Mouse (Mus musculus): ENCODE measurements around the gene Pkhd1.
"Not testable (repeated sequence)": the region's sequence is repeated elsewhere in the genome, so short reads cannot be mapped to it uniquely, and the experiment has no call there.

Pkhd1 gene

GRCm38 (mm10) chr1:20260403-20260802 lies 357.5 kb downstream of the Pkhd1 start:
- no peak for DNase-seq

GRCm38 (mm10) chr1:20248169-20248568 lies 369.7 kb downstream of the Pkhd1 start:
- no peak for DNase-seq

- DNase-seq, result no peak
These were observed 401.2 kb downstream of the Pkhd1 start for GRCm38 (mm10) chr1:20216681-20217080.

GRCm38 (mm10) chr1:20190444-20190843 lies 427.4 kb downstream of the Pkhd1 start:
- no peak for DNase-seq

GRCm38 (mm10) chr1:20180157-20180556 lies 437.7 kb downstream of the Pkhd1 start:
- no peak for DNase-seq

GRCm38 (mm10) chr1:20171199-20171598 lies 446.7 kb downstream of the Pkhd1 start:
- no peak for DNase-seq

GRCm38 (mm10) chr1:20150627-20151026 lies 467.2 kb downstream of the Pkhd1 start:
- not testable (repeated sequence) for DNase-seq

GRCm38 (mm10) chr1:20150016-20150415 lies 467.8 kb downstream of the Pkhd1 start:
- no peak for DNase-seq

- no peak for DNase-seq
These were observed 481.7 kb downstream of the Pkhd1 start for GRCm38 (mm10) chr1:20136205-20136604.

GRCm38 (mm10) chr1:20135065-20135618 lies 482.7 kb downstream of the Pkhd1 start:
- no peak for DNase-seq

GRCm38 (mm10) chr1:20133636-20134035 lies 484.2 kb downstream of the Pkhd1 start:
- no peak for DNase-seq

- DNase-seq, result no peak
These were observed 485.9 kb downstream of the Pkhd1 start for GRCm38 (mm10) chr1:20131786-20132596.

- no peak for DNase-seq
These were observed 500.5 kb downstream of the Pkhd1 start for GRCm38 (mm10) chr1:20117331-20117730.

GRCm38 (mm10) chr1:20069733-20070132 lies 548.1 kb downstream of the Pkhd1 start:
- DNase-seq, result no peak

GRCm38 (mm10) chr1:20058245-20058644 lies 559.6 kb downstream of the Pkhd1 start:
- DNase-seq, result no peak

- no peak for DNase-seq
These were observed 578.5 kb downstream of the Pkhd1 start for GRCm38 (mm10) chr1:20039389-20039788.

- DNase-seq, result no peak
These were observed 582.6 kb downstream of the Pkhd1 start for GRCm38 (mm10) chr1:20035277-20035676.

- DNase-seq, result no peak
These were observed 599.5 kb downstream of the Pkhd1 start for GRCm38 (mm10) chr1:20018198-20018925.

- no peak for DNase-seq
These were observed 600.2 kb downstream of the Pkhd1 start for GRCm38 (mm10) chr1:20017619-20018018.
